Mouse (Mus musculus): ENCODE results near the gene Gucy2d. TPM values are rescaled to one million over a fixed set of nuclear protein-coding genes. Genes with fewer than 3 reads are reported as not detected.
A peak's percentile ranks its signal among the peaks of the same experiment; 100 is the strongest.

The Gucy2d gene
- polyA plus RNA-seq (2015; fragmentation: Nextera tagmentation; extraction: Ambion mirVana): not detected in 2 replicates

DNA sequence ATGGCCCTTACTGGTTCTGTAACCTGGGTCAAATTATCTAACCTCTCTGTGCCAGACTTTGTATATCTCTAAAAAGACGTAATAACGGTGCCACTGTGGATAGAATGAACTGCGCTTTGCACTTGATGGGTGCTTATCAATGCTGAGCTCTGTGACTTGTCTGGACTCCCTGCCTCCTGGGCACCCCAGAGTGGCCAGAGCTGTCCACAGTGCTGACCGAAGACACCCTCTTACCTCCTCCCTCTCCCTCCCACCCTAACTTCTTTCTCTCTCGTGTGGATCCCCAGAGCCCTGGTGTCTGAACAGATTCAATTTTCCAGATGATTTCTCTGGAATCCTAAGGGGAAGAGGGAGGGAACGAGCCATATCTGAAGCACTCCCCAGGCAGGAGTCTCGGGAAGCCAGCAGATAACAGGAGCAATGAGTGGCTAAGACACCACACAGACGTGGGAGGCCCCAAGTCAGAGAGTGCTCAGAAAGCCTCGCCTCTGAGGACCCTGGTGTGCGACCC, at the start of gene Gucy2d:
Gucy2d (plus strand) TSS at position 461 of the 511 bp plus-strand sequence.
- DNase-seq (ENCODE audit: low spot score) (peak; percentile 19), ATAC-seq (replicated peaks; ENCODE audit: low FRiP score, low read depth) (no peak)
- no peak for TF ChIP-seq CTCF (IDR thresholded peaks at IDR 0.05; ENCODE audit: low read depth)
- H3K4me1 ChIP-seq (replicated peaks; ENCODE audit: insufficient read depth, low read length): no peaks in the 10 kb centered on the region
- H3K36me3 ChIP-seq (ENCODE audit: insufficient read depth, low read length): no peaks in the 10 kb centered on the region
- no peaks in the 10 kb centered on the region for H3K9me3 ChIP-seq (replicated peaks; ENCODE audit: low read length)
- H3K9ac ChIP-seq (ENCODE audit: low read depth, low read length): no peak within 1 kb of the TSS
- H3K4me3 ChIP-seq (replicated peaks; ENCODE audit: low read depth, low read length): no peak within 1 kb of the TSS
- H3K4me2 ChIP-seq (ENCODE audit: low read length): no peak within 1 kb of the TSS
- 44% methylated on average over 10 of the region's 10 CpGs for WGBS
- H3K27me3 ChIP-seq (ENCODE audit: insufficient read depth, low read length): no peaks in the 10 kb centered on the region
- no peak within 1 kb of the TSS for H3K27ac ChIP-seq

GRCm38 (mm10) chr7:98390486-98390885, 49.7 kb upstream of the Gucy2d start:
- H3K4me3 ChIP-seq (replicated peaks; ENCODE audit: low read depth, low read length): no peak overlapping the region
- DNase-seq (ENCODE audit: low spot score) (no peak), ATAC-seq (replicated peaks; ENCODE audit: low FRiP score, low read depth) (no peak)
- no peaks in the 10 kb centered on the region for H3K4me1 ChIP-seq (replicated peaks; ENCODE audit: insufficient read depth, low read length)
- WGBS: 80% methylated on average over 2 of the region's 2 CpGs
- TF ChIP-seq CTCF (IDR thresholded peaks at IDR 0.05; ENCODE audit: low read depth): no peak
- no peak overlapping the region for H3K9ac ChIP-seq (ENCODE audit: low read depth, low read length)
- H3K9me3 ChIP-seq (replicated peaks; ENCODE audit: low read length): no peaks in the 10 kb centered on the region
- H3K27ac ChIP-seq: no peak overlapping the region
- no peaks in the 10 kb centered on the region for H3K27me3 ChIP-seq (ENCODE audit: insufficient read depth, low read length)
- H3K4me2 ChIP-seq (ENCODE audit: low read length): no peak overlapping the region
- no peaks in the 10 kb centered on the region for H3K36me3 ChIP-seq (ENCODE audit: insufficient read depth, low read length)

- no peak overlapping the region for H3K4me3 ChIP-seq (replicated peaks; ENCODE audit: low read depth, low read length)
- no peak overlapping the region for H3K4me2 ChIP-seq (ENCODE audit: low read length)
- TF ChIP-seq CTCF (IDR thresholded peaks at IDR 0.05; ENCODE audit: low read depth): no peak
- H3K27me3 ChIP-seq (ENCODE audit: insufficient read depth, low read length): no peaks in the 10 kb centered on the region
- H3K9me3 ChIP-seq (replicated peaks; ENCODE audit: low read length): no peaks in the 10 kb centered on the region
- no peak for ATAC-seq (replicated peaks; ENCODE audit: low FRiP score, low read depth)
- DNase-seq (ENCODE audit: low spot score): peak; percentile 85
- H3K4me1 ChIP-seq (replicated peaks; ENCODE audit: insufficient read depth, low read length): no peaks in the 10 kb centered on the region
- no peak overlapping the region for H3K27ac ChIP-seq
- no peak overlapping the region for H3K9ac ChIP-seq (ENCODE audit: low read depth, low read length)
- H3K36me3 ChIP-seq (ENCODE audit: insufficient read depth, low read length): no peaks in the 10 kb centered on the region
- WGBS: 55% methylated on average over 7 of the region's 7 CpGs
Observed at GRCm38 (mm10) chr7:98391351-98391936, 48.8 kb upstream of the Gucy2d start.

DNA sequence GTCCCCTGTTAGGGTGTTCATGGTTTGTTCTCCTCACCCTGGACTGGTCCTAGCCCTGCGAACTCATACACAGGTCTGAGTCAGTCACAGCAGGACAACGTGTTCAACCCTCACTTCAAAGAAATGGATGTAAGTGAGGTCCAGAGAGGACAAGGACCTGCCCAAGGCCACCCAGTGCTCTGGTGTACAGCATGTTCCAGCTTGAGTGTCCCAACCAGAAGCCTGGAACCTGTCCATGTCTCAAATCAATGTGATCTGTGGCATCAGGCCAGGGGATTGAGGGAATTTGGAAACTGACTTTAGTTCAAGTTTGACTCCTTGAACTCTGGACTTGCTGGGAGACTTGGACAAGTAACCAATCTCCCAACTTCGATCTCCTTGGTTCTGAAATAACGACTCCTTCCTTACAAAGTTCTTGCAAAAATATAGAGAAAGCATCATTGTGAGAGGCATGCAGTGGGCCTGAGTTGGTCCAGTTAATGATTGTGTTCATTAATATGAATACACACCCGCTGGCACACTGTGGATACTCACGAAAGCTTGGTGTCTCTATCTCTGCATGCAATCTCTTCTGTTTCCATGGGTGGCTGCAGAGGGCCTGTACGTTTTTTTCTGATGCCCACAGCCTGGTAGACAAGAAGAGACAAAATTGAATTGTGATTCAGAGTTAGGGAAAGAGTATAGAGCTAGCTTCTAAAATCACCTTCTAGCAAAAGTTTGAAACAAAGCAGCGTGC, 47.6 kb upstream of the Gucy2d start:
- no peak overlapping the region for H3K9ac ChIP-seq (ENCODE audit: low read depth, low read length)
- no peaks in the 10 kb centered on the region for H3K27me3 ChIP-seq (ENCODE audit: insufficient read depth, low read length)
- H3K36me3 ChIP-seq (ENCODE audit: insufficient read depth, low read length): no peaks in the 10 kb centered on the region
- DNase-seq (ENCODE audit: low spot score) (no peak), ATAC-seq (replicated peaks; ENCODE audit: low FRiP score, low read depth) (no peak)
- H3K4me1 ChIP-seq (replicated peaks; ENCODE audit: insufficient read depth, low read length): no peaks in the 10 kb centered on the region
- H3K4me2 ChIP-seq (ENCODE audit: low read length): no peak overlapping the region
- H3K4me3 ChIP-seq (replicated peaks; ENCODE audit: low read depth, low read length): no peak overlapping the region
- WGBS: 79% methylated on average over 8 of the region's 8 CpGs
- no peak overlapping the region for H3K27ac ChIP-seq
- H3K9me3 ChIP-seq (replicated peaks; ENCODE audit: low read length): no peaks in the 10 kb centered on the region
- TF ChIP-seq CTCF (IDR thresholded peaks at IDR 0.05; ENCODE audit: low read depth): no peak

- WGBS: 62% methylated on average over 15 of the region's 15 CpGs
- no peak overlapping the region for H3K9ac ChIP-seq (ENCODE audit: low read depth, low read length)
- H3K4me2 ChIP-seq (ENCODE audit: low read length): no peak overlapping the region
- DNase-seq (ENCODE audit: low spot score) (no peak), ATAC-seq (replicated peaks; ENCODE audit: low FRiP score, low read depth) (no peak)
- no peaks in the 10 kb centered on the region for H3K4me1 ChIP-seq (replicated peaks; ENCODE audit: insufficient read depth, low read length)
- H3K27ac ChIP-seq: no peak overlapping the region
- no peak for TF ChIP-seq CTCF (IDR thresholded peaks at IDR 0.05; ENCODE audit: low read depth)
- H3K9me3 ChIP-seq (replicated peaks; ENCODE audit: low read length): no peaks in the 10 kb centered on the region
- H3K36me3 ChIP-seq (ENCODE audit: insufficient read depth, low read length): no peaks in the 10 kb centered on the region
- H3K27me3 ChIP-seq (ENCODE audit: insufficient read depth, low read length): no peaks in the 10 kb centered on the region
- H3K4me3 ChIP-seq (replicated peaks; ENCODE audit: low read depth, low read length): no peak overlapping the region
Observed at GRCm38 (mm10) chr7:98402582-98403574, 37.3 kb upstream of the Gucy2d start.

DNA sequence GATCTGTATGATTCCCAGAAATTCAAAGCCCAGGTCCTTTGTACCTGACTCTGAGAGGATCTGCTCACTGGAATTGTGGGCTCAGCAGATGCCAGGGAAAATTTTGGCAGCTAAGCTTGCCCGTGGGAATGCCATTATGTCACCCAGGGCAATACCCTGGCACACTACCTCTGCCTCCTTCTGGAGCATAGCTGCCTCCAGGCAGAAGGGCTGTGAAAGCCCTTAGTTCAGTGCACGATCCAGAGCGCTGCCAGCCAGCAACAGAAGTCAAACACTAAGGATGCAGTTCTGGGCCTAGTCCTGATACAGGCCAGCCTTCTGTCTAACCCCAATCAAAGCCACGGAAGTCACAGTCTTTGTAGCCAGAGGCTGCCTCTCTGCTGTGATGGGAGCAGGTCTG, 36.2 kb upstream of the Gucy2d start:
- Histone ChIP-seq H3K4me3 (replicated peaks; ENCODE audit: low read depth, low read length) (no peak overlapping the region), H3K4me1 (replicated peaks; ENCODE audit: insufficient read depth, low read length) (no peaks in the 10 kb centered on the region), H3K27me3 (ENCODE audit: insufficient read depth, low read length) (no peaks in the 10 kb centered on the region), H3K9me3 (replicated peaks; ENCODE audit: low read length) (no peaks in the 10 kb centered on the region), H3K36me3 (ENCODE audit: insufficient read depth, low read length) (no peaks in the 10 kb centered on the region), H3K4me2 (ENCODE audit: low read length) (no peak overlapping the region), H3K27ac (no peak overlapping the region), H3K9ac (ENCODE audit: low read depth, low read length) (no peak overlapping the region)
- WGBS: 86% methylated on average over 4 of the region's 4 CpGs
- DNase-seq (ENCODE audit: low spot score): no peak
- TF ChIP-seq CTCF (IDR thresholded peaks at IDR 0.05; ENCODE audit: low read depth): no peak
- no peak for ATAC-seq (replicated peaks; ENCODE audit: low FRiP score, low read depth)
